Mouse (Mus musculus) neutrophil, adult 65 days (primary cell): ENCODE measurements around the gene Selplg. TPM values are rescaled to one million over a fixed set of nuclear protein-coding genes. Genes with fewer than 3 reads are reported as not detected.

Experiments
- total RNA-seq: library from RNA; stranded (reverse); gene quantifications from 2 replicates; pipeline ENCODE4 v1.2.4, GENCODE M21; 2023

The Selplg gene
- total RNA-seq = 429 and 444 TPM in 2 replicates

DNA sequence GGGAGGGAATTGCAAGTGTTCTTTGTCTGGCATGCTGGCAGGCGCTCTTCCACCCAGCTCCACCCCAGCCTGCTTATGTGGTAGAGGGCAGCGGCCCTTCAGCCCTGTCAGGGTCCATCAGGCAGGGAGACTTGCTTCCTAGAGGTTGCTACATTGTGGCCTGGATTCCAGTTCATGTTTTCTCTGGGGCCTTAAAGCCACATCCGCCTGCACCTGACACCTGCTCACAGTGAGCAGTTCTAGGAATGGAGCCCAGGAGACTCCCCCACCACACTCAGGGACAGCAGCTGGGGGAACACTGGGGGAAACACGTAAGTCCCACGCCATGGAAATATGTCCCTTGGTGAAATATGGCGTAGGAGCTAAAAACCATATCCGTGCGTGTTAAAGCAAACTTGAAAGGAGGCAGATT lies at the start of gene Selplg:
Selplg (minus strand) TSS at position 155 of the 412 bp plus-strand sequence.

DNA sequence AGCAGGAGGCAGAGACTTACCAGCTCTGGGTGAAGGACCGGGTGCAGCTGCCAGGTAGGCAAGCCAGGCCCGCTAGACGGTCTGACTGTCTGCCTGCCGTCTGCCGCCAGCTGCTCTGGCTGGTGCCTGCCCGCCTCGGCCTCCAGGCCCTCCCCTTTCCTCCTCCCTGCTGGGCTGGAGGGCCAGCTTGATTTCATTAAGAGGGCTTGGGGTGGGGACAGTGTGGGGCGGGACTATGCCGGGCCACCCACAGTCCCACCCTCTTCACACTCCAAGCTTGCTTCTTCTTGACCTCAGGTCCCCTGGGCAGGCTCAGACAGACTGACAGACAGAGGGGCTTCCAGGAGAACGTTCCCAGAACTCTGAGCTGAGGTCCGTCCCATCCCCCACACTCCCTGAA lies 32.2 kb downstream of the Selplg start, which contains the start of gene Tmem119:
Tmem119 (minus strand) TSS at position 237 of the 400 bp plus-strand sequence.

DNA sequence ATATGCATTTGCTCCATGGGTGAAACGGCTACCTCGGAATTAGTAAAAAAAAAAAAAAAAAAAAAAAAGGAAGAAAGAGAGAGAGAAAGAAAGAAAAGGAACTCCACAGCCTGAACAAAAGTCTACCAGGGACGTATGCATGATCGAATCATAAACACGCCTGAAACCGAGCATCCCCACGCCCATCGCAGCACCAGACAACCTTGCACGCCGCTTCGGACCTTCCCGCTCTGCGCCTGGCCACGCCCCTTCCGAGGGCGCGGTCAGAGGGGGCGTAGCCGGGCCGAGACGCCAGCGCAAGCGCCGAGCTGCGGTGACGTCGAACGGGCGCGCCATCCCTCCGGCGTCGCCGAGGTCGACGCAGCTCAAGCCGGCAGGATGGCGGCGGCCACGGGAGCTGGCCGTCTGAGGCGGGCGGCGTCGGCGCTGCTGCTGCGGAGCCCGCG lies 60.0 kb downstream of the Selplg start, which contains the start of the genes Sart3 and Iscu:
Sart3 (minus strand) TSS at position 61 of the 446 bp plus-strand sequence.
Iscu (plus strand) TSS at position 299 of the 446 bp plus-strand sequence.

Other genes starting within 250 kb of the Selplg start
- 0.32 and 0.51 TPM in 2 replicates for gene Cmklr1, start 182.2 kb downstream of the Selplg start, total RNA-seq
- not detected in 2 replicates for gene 1700069L16Rik, start 107.9 kb downstream of the Selplg start, total RNA-seq
- gene Ficd, start 96.8 kb downstream of the Selplg start, total RNA-seq = 7.6 and 7.7 TPM in 2 replicates
- 46.2 and 69.7 TPM in 2 replicates for gene Sart3, start 60.1 kb downstream of the Selplg start, total RNA-seq
- 97.3 and 97.4 TPM in 2 replicates for gene Iscu, start 59.9 kb downstream of the Selplg start, total RNA-seq
- gene Tmem119, start 32.1 kb downstream of the Selplg start, total RNA-seq = 2.3 and 2.7 TPM in 2 replicates
- 105 and 165 TPM in 2 replicates for gene Coro1c, start 76.1 kb upstream of the Selplg start, total RNA-seq
- gene Ssh1, start 161.2 kb upstream of the Selplg start, total RNA-seq = 7.4 and 9.2 TPM in 2 replicates
- gene Dao, start 171.1 kb upstream of the Selplg start, total RNA-seq = not detected in 2 replicates
- 7.0 and 14.4 TPM in 2 replicates for gene Usp30, start 232.8 kb upstream of the Selplg start, total RNA-seq